Mouse (Mus musculus) spleen, adult 2 months (tissue): ENCODE data around the gene Hoxc10. TPM values are rescaled to one million over a fixed set of nuclear protein-coding genes. Genes with fewer than 3 reads are reported as not detected.

ENCODE experiments used
- DNase-seq, 2 experiments: peaks; one replicate each; pipeline versions ENCODE4 v3.0.0 to v3.0.0-alpha.2; 2012 to 2021; ENCODE audit warnings: low spot score in 2 of 2, low read depth in 1 of 2
- H3K27ac ChIP-seq: fragments of 200-500 bp; 2 replicates; pipeline ENCODE4 v1.5.1; 2012; ENCODE audit warnings: low read length, inconsistent platforms; ENCODE audit not compliant: insufficient read depth
- H3K27me3 ChIP-seq: fragments of 200-500 bp; 2 replicates; pipeline ENCODE4 v1.6.1; 2012; ENCODE audit warnings: mild to moderate bottlenecking, moderate library complexity, low read length, inconsistent platforms; ENCODE audit not compliant: control insufficient read depth, insufficient read depth
- H3K36me3 ChIP-seq: fragments of 200-500 bp; 2 replicates; pipeline ENCODE4 v1.6.1; 2012; ENCODE audit warnings: mild to moderate bottlenecking, low read length, inconsistent platforms; ENCODE audit not compliant: control insufficient read depth, insufficient read depth
- H3K4me1 ChIP-seq: fragments of 200-500 bp; 2 replicates; pipeline ENCODE4 v1.6.1; 2011; ENCODE audit warnings: inconsistent platforms; ENCODE audit not compliant: control insufficient read depth, insufficient read depth, insufficient read length
- H3K4me3 ChIP-seq: fragments of 200-500 bp; 2 replicates; pipeline ENCODE4 v1.5.1; 2011; ENCODE audit warnings: mild to moderate bottlenecking, inconsistent platforms; ENCODE audit not compliant: insufficient read depth, insufficient read length; ENCODE audit errors: extremely low read depth
- CTCF ChIP-seq: fragments of 200-500 bp; IDR thresholded peaks from 2 replicates; pipeline ENCODE4 v1.5.1; 2011; ENCODE audit warnings: mild to moderate bottlenecking, inconsistent platforms; ENCODE audit not compliant: insufficient read depth, insufficient read length, insufficient replicate concordance; ENCODE audit errors: extremely low read depth
- POLR2A ChIP-seq: fragments of 200-500 bp; IDR thresholded peaks from 2 replicates; pipeline ENCODE4 v1.6.1; 2011; ENCODE audit warnings: low read depth, low read length, inconsistent platforms
- WGBS: fragments of 180-500 bp; shearing (Covaris S2); methylation state at CpG from one replicate; pipeline ENCODE4 v1.1.7; 2018; 5-methylcytosine and 5-hydroxymethylcytosine counted together
- polyA plus RNA-seq: library from polyadenylated mRNA; depleted of rRNA; stranded (reverse); fragments of >200 nt; gene quantifications from 2 replicates; pipeline ENCODE4 v1.2.3, GENCODE M21; 2012

Gene Hoxc10
- polyA plus RNA-seq, 1 experiment = not detected

- WGBS = 19% methylated on average over 13 of the region's 13 CpGs
- Histone ChIP-seq H3K27me3 (peaks cover 42% of the 10 kb centered on the region), H3K27ac (no peak overlapping the region)
Observed at GRCm38 (mm10) chr15:103002821-103003448, 36.3 kb downstream of the Hoxc10 start.

GRCm38 (mm10) chr15:103005308-103005707, 38.7 kb downstream of the Hoxc10 start:
- TF ChIP-seq CTCF = no peak
- TF ChIP-seq POLR2A = no peak
- Histone ChIP-seq H3K27me3 (peaks cover 40% of the 10 kb centered on the region), H3K4me3 (no peak overlapping the region), H3K36me3 (no peaks in the 10 kb centered on the region), H3K27ac (no peak overlapping the region), H3K4me1 (no peaks in the 10 kb centered on the region)
- no peak for DNase-seq
- 12% methylated on average over 17 of the region's 17 CpGs for WGBS

More at GRCm38 (mm10) chr15:103002821-103003448, 36.3 kb downstream of the Hoxc10 start:
- no peaks in the 10 kb centered on the region; the same call in 1 of the 2 replicates for H3K4me1 ChIP-seq
- H3K36me3 ChIP-seq = no peaks in the 10 kb centered on the region
- no peak overlapping the region for H3K4me3 ChIP-seq
- TF ChIP-seq CTCF = no peak
- TF ChIP-seq POLR2A = no peak
- DNase-seq = no peak

GRCm38 (mm10) chr15:103005797-103006196, 39.2 kb downstream of the Hoxc10 start:
- Histone ChIP-seq H3K4me1 (no peaks in the 10 kb centered on the region), H3K36me3 (no peaks in the 10 kb centered on the region), H3K4me3 (no peak overlapping the region), H3K27ac (no peak overlapping the region), H3K27me3 (peaks cover 37% of the 10 kb centered on the region)
- TF ChIP-seq CTCF = no peak
- no peak for TF ChIP-seq POLR2A
- DNase-seq = no peak
- WGBS = 22% methylated on average over 5 of the region's 5 CpGs

- Histone ChIP-seq H3K27ac (no peak overlapping the region), H3K27me3 (peaks cover 39% of the 10 kb centered on the region)
Observed at GRCm38 (mm10) chr15:103006326-103006725, 39.7 kb downstream of the Hoxc10 start.

GRCm38 (mm10) chr15:103009265-103010111, 42.9 kb downstream of the Hoxc10 start:
- Histone ChIP-seq H3K27ac (no peak overlapping the region), H3K4me1 (peaks cover 2% of the 10 kb centered on the region; the same call in 1 of the 2 replicates), H3K27me3 (peaks cover 49% of the 10 kb centered on the region), H3K4me3 (no peak overlapping the region), H3K36me3 (no peaks in the 10 kb centered on the region)
- WGBS = 8% methylated on average over 27 of the region's 27 CpGs
- TF ChIP-seq CTCF (no peak), POLR2A (no peak)
- DNase-seq = no peak

More at GRCm38 (mm10) chr15:103006326-103006725, 39.7 kb downstream of the Hoxc10 start:
- no peak overlapping the region for H3K4me3 ChIP-seq
- H3K4me1 ChIP-seq = no peaks in the 10 kb centered on the region
- no peak for TF ChIP-seq CTCF
- TF ChIP-seq POLR2A = no peak
- H3K36me3 ChIP-seq = no peaks in the 10 kb centered on the region
- WGBS = 52% methylated on average over 1 of the region's 1 CpGs
- no peak for DNase-seq

- 10% methylated on average over 31 of the region's 31 CpGs for WGBS
- no peak overlapping the region for H3K27ac ChIP-seq
- DNase-seq = no peak
- H3K36me3 ChIP-seq = no peaks in the 10 kb centered on the region
- no peak overlapping the region for H3K4me3 ChIP-seq
- TF ChIP-seq CTCF (no peak), POLR2A (no peak)
- peaks cover 2% of the 10 kb centered on the region; the same call in 1 of the 2 replicates for H3K4me1 ChIP-seq
- H3K27me3 ChIP-seq = peaks cover 53% of the 10 kb centered on the region
Observed at GRCm38 (mm10) chr15:103010112-103010846, 43.7 kb downstream of the Hoxc10 start.
